Mouse (Mus musculus): ENCODE measurements around the gene Insrr.

DNA sequence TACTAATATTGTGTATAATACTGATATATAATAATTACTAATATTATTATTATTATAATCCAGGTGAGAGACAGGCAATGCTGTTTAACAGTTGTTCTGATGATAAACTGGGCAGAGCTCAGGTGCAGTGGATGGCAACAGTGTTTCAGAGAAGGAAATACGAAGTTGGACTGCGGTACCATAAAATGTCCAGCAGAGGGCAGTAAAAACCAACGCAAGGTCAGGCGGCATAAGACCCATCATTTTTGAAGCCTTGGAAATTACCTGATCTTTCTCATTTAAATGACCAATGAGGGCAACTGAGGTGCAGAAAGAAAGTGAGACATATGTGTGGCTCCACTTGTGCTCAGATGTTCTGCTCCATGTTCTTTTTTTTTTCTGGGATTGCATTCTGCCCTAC is 26.5 kb upstream of the Insrr start:
- TF ChIP-seq GATA1 (IDR thresholded peaks at IDR 0.05; ENCODE audit: low read length) = no peak
- TF ChIP-seq TAL1 (IDR thresholded peaks at IDR 0.05; ENCODE audit: low read length) = no peak
